11 mouse cellular contexts compared by ENCODE assay signal in genomic region chr10:21636711-21637081, GRCm38 (mm10). TPM values are rescaled to one million over a fixed set of nuclear protein-coding genes. Genes with fewer than 3 reads are reported as not detected.
A peak's percentile ranks its signal among the peaks of the same experiment; 100 is the strongest.
DNase-seq lines count a peak whose midpoint lies in the region; ATAC-seq and TF ChIP-seq lines count a peak whose summit lies in the region.
"Had no signal": no experiment of that assay in that cellular context is flagged by ENCODE, and none has a peak within 500 bp of the region (broad histone marks: within the 10 kb centered on the region; RNA-seq: fewer than 3 reads in every experiment).

No protein-coding gene starts in this region.

- intact Hi-C loops in left cerebral cortex, postnatal 14 days (cut with DNase I) = no loop called here

- ATAC-seq in heart, embryonic 11.5 days (replicated peaks; ENCODE audit: insufficient number of reproducible peaks, low FRiP score, low TSS enrichment) = no peak; the same call in 1 of the 2 replicates
- 0 out of 2 replicates have a peak, but pooled peaks have one; percentile 29 for ATAC-seq in hindbrain, embryonic 12.5 days (ENCODE audit: low FRiP score)
- ATAC-seq in midbrain, embryonic 15.5 days (replicated peaks) = no peak
- ATAC-seq in forebrain, embryonic 12.5 days (ENCODE audit: low FRiP score) = no peak
- ATAC-seq: Patski had no signal

- no peaks in the 10 kb centered on the region for H3K9me3 ChIP-seq in heart, embryonic 11.5 days (replicated peaks; ENCODE audit: control insufficient read depth, low read length)
- no peaks in the 10 kb centered on the region for H3K9me3 ChIP-seq in hindbrain, embryonic 12.5 days (replicated peaks)
- no peaks in the 10 kb centered on the region for H3K9me3 ChIP-seq in midbrain, embryonic 15.5 days
- H3K9me3 ChIP-seq in forebrain, embryonic 12.5 days = no peaks in the 10 kb centered on the region

- TF ChIP-seq CTCF in brain, embryonic 14.5 days (IDR thresholded peaks at IDR 0.05; ENCODE audit: borderline replicate concordance, extremely low read depth, insufficient read depth, insufficient read length) = no peak

- no peak for TF ChIP-seq POLR2A in brain, embryonic 14.5 days (IDR thresholded peaks at IDR 0.05; ENCODE audit: borderline replicate concordance, extremely low read depth, insufficient read depth, insufficient read length, poor library complexity, severe bottlenecking)

- DNase-seq in heart, adult 18-20 months = peak; percentile 86 to 90
- DNase-seq in brain, embryonic 14.5 days (ENCODE audit: low read depth) = peak; percentile 26
- DNase-seq in left cerebral cortex, postnatal 14 days (ENCODE audit: low spot score in 2 of 2) = peak; percentile 43 to 54
- DNase-seq in urinary bladder, postnatal 36 days (ENCODE audit: low spot score in 2 of 2) = no peak

- H3K27ac ChIP-seq in heart, embryonic 11.5 days (ENCODE audit: low read depth, low read length) = no peak overlapping the region
- H3K27ac ChIP-seq in hindbrain, embryonic 12.5 days = no peak overlapping the region
- H3K27ac ChIP-seq in midbrain, embryonic 15.5 days = no peak overlapping the region
- H3K27ac ChIP-seq in forebrain, embryonic 12.5 days = no peak overlapping the region
- H3K27ac ChIP-seq: macrophage had no signal

- H3K4me1 ChIP-seq in heart, embryonic 11.5 days (ENCODE audit: control insufficient read depth, insufficient read depth, low read length) = peaks cover 10% of the 10 kb centered on the region
- 0 out of 2 replicates have a peak, but pooled peaks cover 4% of the 10 kb centered on the region for H3K4me1 ChIP-seq in hindbrain, embryonic 12.5 days
- H3K4me1 ChIP-seq in midbrain, embryonic 15.5 days = no peaks in the 10 kb centered on the region
- no peaks in the 10 kb centered on the region for H3K4me1 ChIP-seq in forebrain, embryonic 12.5 days

- no peak overlapping the region for H3K9ac ChIP-seq in heart, embryonic 11.5 days (ENCODE audit: low read depth, low read length)
- H3K9ac ChIP-seq in hindbrain, embryonic 12.5 days = no peak overlapping the region
- H3K9ac ChIP-seq in midbrain, embryonic 15.5 days = no peak overlapping the region
- no peak overlapping the region for H3K9ac ChIP-seq in forebrain, embryonic 12.5 days

- H3K27me3 ChIP-seq in heart, embryonic 11.5 days (ENCODE audit: control insufficient read depth, insufficient read depth, low read length) = no peaks in the 10 kb centered on the region
- H3K27me3 ChIP-seq in hindbrain, embryonic 12.5 days = no peaks in the 10 kb centered on the region
- no peaks in the 10 kb centered on the region for H3K27me3 ChIP-seq in midbrain, embryonic 15.5 days (replicated peaks)
- H3K27me3 ChIP-seq in forebrain, embryonic 12.5 days = no peaks in the 10 kb centered on the region
- H3K27me3 ChIP-seq: Patski had no signal

- no peaks in the 10 kb centered on the region for H3K36me3 ChIP-seq in heart, embryonic 11.5 days (ENCODE audit: control insufficient read depth, insufficient read depth, low read length)
- H3K36me3 ChIP-seq in hindbrain, embryonic 12.5 days = no peaks in the 10 kb centered on the region
- H3K36me3 ChIP-seq in midbrain, embryonic 15.5 days (replicated peaks) = no peaks in the 10 kb centered on the region
- no peaks in the 10 kb centered on the region for H3K36me3 ChIP-seq in forebrain, embryonic 12.5 days (replicated peaks)

- H3K4me3 ChIP-seq in heart, embryonic 11.5 days (ENCODE audit: low read depth, low read length) = no peak overlapping the region
- no peak overlapping the region for H3K4me3 ChIP-seq in hindbrain, embryonic 12.5 days
- no peak overlapping the region for H3K4me3 ChIP-seq in midbrain, embryonic 15.5 days
- no peak overlapping the region for H3K4me3 ChIP-seq in forebrain, embryonic 12.5 days (replicated peaks)

- H3K4me2 ChIP-seq in heart, embryonic 11.5 days = no peak overlapping the region
- no peak overlapping the region for H3K4me2 ChIP-seq in hindbrain, embryonic 12.5 days (replicated peaks)
- H3K4me2 ChIP-seq in midbrain, embryonic 15.5 days = no peak overlapping the region
- no peak overlapping the region for H3K4me2 ChIP-seq in forebrain, embryonic 12.5 days

- WGBS in heart, embryonic 11.5 days (ENCODE audit: insufficient replicate concordance) = 47% methylated on average over 6 of the region's 6 CpGs
- WGBS in hindbrain, embryonic 12.5 days = 59% methylated on average over 6 of the region's 6 CpGs
- WGBS in midbrain, embryonic 15.5 days = 71% methylated on average over 6 of the region's 6 CpGs
- WGBS in forebrain, embryonic 12.5 days = 80% methylated on average over 6 of the region's 6 CpGs

RNA-seq across cellular contexts. Expression of gene 1700020N01Rik, which starts 43.8 kb away (rescaled TPM):
- total RNA-seq in heart, adult 18-20 months (2021) = not detected
- 0.28 and 0.30 TPM in 2 replicates for polyA plus RNA-seq in heart, embryonic 11.5 days (2014; fragmentation: Nextera tagmentation; extraction: Ambion mirVana)
- polyA plus RNA-seq in brain, embryonic 14.5 days (2012; rRNA removed) = not detected in 2 replicates
- polyA plus RNA-seq in hindbrain, embryonic 12.5 days (2016; fragmentation: Nextera tagmentation; extraction: Ambion mirVana) = not detected in 2 replicates
- not detected for total RNA-seq in left cerebral cortex, postnatal 14 days (2021)
- polyA plus RNA-seq in midbrain, embryonic 15.5 days (2015; fragmentation: Nextera tagmentation; extraction: Ambion mirVana) = not detected in 2 replicates
- polyA plus RNA-seq in forebrain, embryonic 12.5 days (2016; fragmentation: Nextera tagmentation; extraction: Ambion mirVana) = not detected in 2 replicates
- polyA plus RNA-seq: macrophage; Patski; stomach, embryonic 16.5 days had no signal

Comparison
In these comparisons a context has a peak if more than half of its experiments do, and no peak if none do; other contexts are left out.
1. DNase-seq: peak in heart, adult 18-20 months (2 of 2), brain, embryonic 14.5 days (single experiment) and left cerebral cortex, postnatal 14 days (2 of 2); none in urinary bladder, postnatal 36 days (0 of 2).